Mouse (Mus musculus) brain, embryonic 14.5 days (tissue): ENCODE results near the gene Ttc25. TPM values are rescaled to one million over a fixed set of nuclear protein-coding genes. Genes with fewer than 3 reads are reported as not detected.

ENCODE experiments used
- DNase-seq: peaks from one replicate; pipeline ENCODE4 v3.0.0-alpha.2; 2011; ENCODE audit warnings: low read depth
- CTCF ChIP-seq: fragments of 200-500 bp; IDR thresholded peaks from 2 replicates; pipeline ENCODE4 v1.5.1; 2012; ENCODE audit warnings: inconsistent platforms, mild to moderate bottlenecking, moderate library complexity, borderline replicate concordance; ENCODE audit not compliant: insufficient read depth, insufficient read length; ENCODE audit errors: extremely low read depth
- POLR2A ChIP-seq: fragments of 200-500 bp; IDR thresholded peaks from 2 replicates; pipeline ENCODE4 v1.6.1; 2012; ENCODE audit warnings: mild to moderate bottlenecking, inconsistent platforms, borderline replicate concordance; ENCODE audit not compliant: poor library complexity, insufficient read depth, insufficient read length, severe bottlenecking; ENCODE audit errors: extremely low read depth
- polyA plus RNA-seq: library from polyadenylated mRNA; depleted of rRNA; stranded (reverse); fragments of >200 nt; gene quantifications from 2 replicates; pipeline ENCODE4 v1.2.3, GENCODE M21; 2012; rRNA removed

The Ttc25 gene
- polyA plus RNA-seq = 0.90 and 2.8 TPM in 2 replicates

- peak; percentile 95 for DNase-seq
Measured at GRCm38 (mm10) chr11:100544832-100545745, at the start of gene Ttc25. Ttc25 (plus strand) TSS chr11:100545607.

GRCm38 (mm10) chr11:100500241-100500640, 45.2 kb upstream of the Ttc25 start:
- TF ChIP-seq POLR2A (no peak), CTCF (no peak)

More at GRCm38 (mm10) chr11:100544832-100545745, at the start of gene Ttc25:
- TF ChIP-seq CTCF (no peak), POLR2A (peak; percentile 65; the same call in 1 of the 2 replicates)

GRCm38 (mm10) chr11:100500651-100501050, 44.8 kb upstream of the Ttc25 start:
- TF ChIP-seq CTCF (no peak), POLR2A (no peak)

More at GRCm38 (mm10) chr11:100500241-100500640, 45.2 kb upstream of the Ttc25 start:
- no peak for DNase-seq

GRCm38 (mm10) chr11:100501321-100501720, 44.1 kb upstream of the Ttc25 start:
- TF ChIP-seq CTCF (no peak), POLR2A (no peak)
- peak; percentile 40 for DNase-seq

More at GRCm38 (mm10) chr11:100500651-100501050, 44.8 kb upstream of the Ttc25 start:
- DNase-seq = no peak

- TF ChIP-seq POLR2A (no peak), CTCF (no peak)
- DNase-seq = no peak
Measured at GRCm38 (mm10) chr11:100504990-100505660, 40.3 kb upstream of the Ttc25 start.

GRCm38 (mm10) chr11:100505997-100506396, 39.4 kb upstream of the Ttc25 start:
- TF ChIP-seq CTCF (no peak), POLR2A (no peak)
- no peak for DNase-seq

GRCm38 (mm10) chr11:100510556-100510955, 34.9 kb upstream of the Ttc25 start:
- no peak for DNase-seq
- TF ChIP-seq CTCF = peak; percentile 12; the same call in 1 of the 2 replicates
- no peak for TF ChIP-seq POLR2A

GRCm38 (mm10) chr11:100512384-100512783, 33.0 kb upstream of the Ttc25 start:
- no peak for TF ChIP-seq POLR2A
- TF ChIP-seq CTCF = peak; percentile 47; the same call in 1 of the 2 replicates
- peak; percentile 63 for DNase-seq

GRCm38 (mm10) chr11:100513716-100514115, 31.7 kb upstream of the Ttc25 start:
- TF ChIP-seq CTCF = no peak
- no peak for TF ChIP-seq POLR2A
- DNase-seq = no peak

- no peak for TF ChIP-seq CTCF
- TF ChIP-seq POLR2A = no peak
- no peak for DNase-seq
Measured at GRCm38 (mm10) chr11:100515061-100515460, 30.3 kb upstream of the Ttc25 start.

GRCm38 (mm10) chr11:100515789-100516188, 29.6 kb upstream of the Ttc25 start:
- TF ChIP-seq POLR2A (no peak), CTCF (no peak)
- DNase-seq = no peak
